Mouse (Mus musculus): ENCODE results near the gene Gm20388. TPM values are rescaled to one million over a fixed set of nuclear protein-coding genes. Genes with fewer than 3 reads are reported as not detected.

The Gm20388 gene
- polyA plus RNA-seq, 1 experiment from 2014 or later, result 1.4 TPM

GRCm38 (mm10) chr8:123492898-123493297 lies 3582.3 kb downstream of the Gm20388 start:
- 84% methylated on average over 9 of the region's 9 CpGs for WGBS (ENCODE audit: insufficient replicate concordance)
- H3K27ac ChIP-seq (ENCODE audit: low read length), result no peak overlapping the region
- H3K27me3 ChIP-seq (ENCODE audit: control insufficient read depth, insufficient read depth, low read depth, low read length), result no peaks in the 10 kb centered on the region
- H3K4me2 ChIP-seq (ENCODE audit: low read depth, low read length), result no peak overlapping the region
- H3K36me3 ChIP-seq (ENCODE audit: control insufficient read depth, insufficient read depth), result peaks cover 52% of the 10 kb centered on the region
- no peaks in the 10 kb centered on the region for H3K9me3 ChIP-seq (replicated peaks; ENCODE audit: control insufficient read depth, low read length)
- no peak overlapping the region for H3K4me3 ChIP-seq (ENCODE audit: low read depth, low read length)
- H3K4me1 ChIP-seq (ENCODE audit: control insufficient read depth, low read depth, low read length), result no peaks in the 10 kb centered on the region
- ATAC-seq (ENCODE audit: low read depth), result no peak
- no peak overlapping the region for H3K9ac ChIP-seq (ENCODE audit: low read depth, low read length)

GRCm38 (mm10) chr8:123497699-123498098 lies 3587.1 kb downstream of the Gm20388 start:
- no peak overlapping the region for H3K27ac ChIP-seq (ENCODE audit: low read length)
- H3K4me3 ChIP-seq (ENCODE audit: low read depth, low read length), result no peak overlapping the region
- H3K9me3 ChIP-seq (replicated peaks; ENCODE audit: control insufficient read depth, low read length), result no peaks in the 10 kb centered on the region
- H3K36me3 ChIP-seq (ENCODE audit: control insufficient read depth, insufficient read depth), result peaks cover 36% of the 10 kb centered on the region
- no peak overlapping the region for H3K4me2 ChIP-seq (ENCODE audit: low read depth, low read length)
- no peak overlapping the region for H3K9ac ChIP-seq (ENCODE audit: low read depth, low read length)
- ATAC-seq (ENCODE audit: low read depth), result no peak
- no peaks in the 10 kb centered on the region for H3K4me1 ChIP-seq (ENCODE audit: control insufficient read depth, low read depth, low read length)
- WGBS (ENCODE audit: insufficient replicate concordance), result 73% methylated on average over 4 of the region's 4 CpGs
- no peaks in the 10 kb centered on the region for H3K27me3 ChIP-seq (ENCODE audit: control insufficient read depth, insufficient read depth, low read depth, low read length)

DNA sequence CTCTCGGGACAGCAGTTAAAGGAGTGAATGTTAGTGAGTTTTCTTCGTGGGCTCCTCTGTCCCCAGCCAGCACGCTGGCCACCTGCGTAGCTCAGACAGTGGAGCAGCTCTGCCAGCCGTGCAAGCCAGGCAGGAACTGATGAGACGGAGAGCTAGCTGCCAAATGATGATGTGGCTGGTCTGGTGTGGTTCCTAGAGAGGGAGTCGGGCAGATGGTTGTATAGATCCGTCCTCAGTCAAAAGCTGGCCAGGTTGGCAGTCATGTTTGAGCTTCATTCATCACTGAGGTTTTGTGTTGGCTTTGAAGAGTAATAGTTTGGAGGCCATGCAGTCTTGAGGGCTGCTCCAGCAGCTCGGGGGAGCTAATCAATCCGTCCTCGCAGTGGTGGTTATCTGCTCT lies 3588.3 kb downstream of the Gm20388 start:
- Histone ChIP-seq H3K27ac (ENCODE audit: low read length) (no peak overlapping the region), H3K4me1 (ENCODE audit: control insufficient read depth, low read depth, low read length) (no peaks in the 10 kb centered on the region), H3K9me3 (replicated peaks; ENCODE audit: control insufficient read depth, low read length) (no peaks in the 10 kb centered on the region), H3K4me3 (ENCODE audit: low read depth, low read length) (no peak overlapping the region), H3K4me2 (ENCODE audit: low read depth, low read length) (no peak overlapping the region), H3K36me3 (ENCODE audit: control insufficient read depth, insufficient read depth) (peaks cover 37% of the 10 kb centered on the region), H3K27me3 (ENCODE audit: control insufficient read depth, insufficient read depth, low read depth, low read length) (no peaks in the 10 kb centered on the region), H3K9ac (ENCODE audit: low read depth, low read length) (no peak overlapping the region)
- WGBS (ENCODE audit: insufficient replicate concordance), result 70% methylated on average over 11 of the region's 11 CpGs
- ATAC-seq (ENCODE audit: low read depth), result 0 out of 2 replicates have a peak, but pooled peaks have one; percentile 27

GRCm38 (mm10) chr8:123499556-123499955 lies 3588.9 kb downstream of the Gm20388 start:
- Histone ChIP-seq H3K9ac (ENCODE audit: low read depth, low read length) (no peak overlapping the region), H3K27ac (ENCODE audit: low read length) (no peak overlapping the region), H3K4me2 (ENCODE audit: low read depth, low read length) (no peak overlapping the region), H3K4me1 (ENCODE audit: control insufficient read depth, low read depth, low read length) (no peaks in the 10 kb centered on the region), H3K36me3 (ENCODE audit: control insufficient read depth, insufficient read depth) (peaks cover 38% of the 10 kb centered on the region), H3K4me3 (ENCODE audit: low read depth, low read length) (no peak overlapping the region), H3K27me3 (ENCODE audit: control insufficient read depth, insufficient read depth, low read depth, low read length) (no peaks in the 10 kb centered on the region), H3K9me3 (replicated peaks; ENCODE audit: control insufficient read depth, low read length) (no peaks in the 10 kb centered on the region)
- no peak for ATAC-seq (ENCODE audit: low read depth)
- WGBS (ENCODE audit: insufficient replicate concordance), result 84% methylated on average over 11 of the region's 11 CpGs

- Histone ChIP-seq H3K9me3 (replicated peaks; ENCODE audit: control insufficient read depth, low read length) (no peaks in the 10 kb centered on the region), H3K4me2 (ENCODE audit: low read depth, low read length) (no peak overlapping the region), H3K27me3 (ENCODE audit: control insufficient read depth, insufficient read depth, low read depth, low read length) (no peaks in the 10 kb centered on the region), H3K27ac (ENCODE audit: low read length) (no peak overlapping the region), H3K4me1 (ENCODE audit: control insufficient read depth, low read depth, low read length) (no peaks in the 10 kb centered on the region), H3K36me3 (ENCODE audit: control insufficient read depth, insufficient read depth) (peaks cover 26% of the 10 kb centered on the region), H3K9ac (ENCODE audit: low read depth, low read length) (no peak overlapping the region), H3K4me3 (ENCODE audit: low read depth, low read length) (no peak overlapping the region)
- no peak for ATAC-seq (ENCODE audit: low read depth)
- WGBS (ENCODE audit: insufficient replicate concordance), result 76% methylated on average over 5 of the region's 5 CpGs
These were observed 3591.6 kb downstream of the Gm20388 start for GRCm38 (mm10) chr8:123502192-123502591.

- Histone ChIP-seq H3K27me3 (ENCODE audit: control insufficient read depth, insufficient read depth, low read depth, low read length) (no peaks in the 10 kb centered on the region), H3K27ac (ENCODE audit: low read length) (no peak overlapping the region), H3K4me1 (ENCODE audit: control insufficient read depth, low read depth, low read length) (no peaks in the 10 kb centered on the region), H3K4me2 (ENCODE audit: low read depth, low read length) (no peak overlapping the region), H3K9ac (ENCODE audit: low read depth, low read length) (no peak overlapping the region), H3K9me3 (replicated peaks; ENCODE audit: control insufficient read depth, low read length) (no peaks in the 10 kb centered on the region), H3K36me3 (ENCODE audit: control insufficient read depth, insufficient read depth) (peaks cover 25% of the 10 kb centered on the region), H3K4me3 (ENCODE audit: low read depth, low read length) (no peak overlapping the region)
- WGBS (ENCODE audit: insufficient replicate concordance), result 91% methylated on average over 6 of the region's 6 CpGs
- ATAC-seq (ENCODE audit: low read depth), result no peak
These were observed 3593.3 kb downstream of the Gm20388 start for GRCm38 (mm10) chr8:123503801-123504467.

- WGBS (ENCODE audit: insufficient replicate concordance), result 81% methylated on average over 9 of the region's 9 CpGs
- H3K36me3 ChIP-seq (ENCODE audit: control insufficient read depth, insufficient read depth), result peaks cover 25% of the 10 kb centered on the region
- no peaks in the 10 kb centered on the region for H3K27me3 ChIP-seq (ENCODE audit: control insufficient read depth, insufficient read depth, low read depth, low read length)
- no peak overlapping the region for H3K27ac ChIP-seq (ENCODE audit: low read length)
- no peak overlapping the region for H3K4me2 ChIP-seq (ENCODE audit: low read depth, low read length)
- H3K9me3 ChIP-seq (replicated peaks; ENCODE audit: control insufficient read depth, low read length), result no peaks in the 10 kb centered on the region
- H3K4me1 ChIP-seq (ENCODE audit: control insufficient read depth, low read depth, low read length), result no peaks in the 10 kb centered on the region
- H3K9ac ChIP-seq (ENCODE audit: low read depth, low read length), result no peak overlapping the region
- ATAC-seq (ENCODE audit: low read depth), result no peak
- no peak overlapping the region for H3K4me3 ChIP-seq (ENCODE audit: low read depth, low read length)
These were observed 3594.1 kb downstream of the Gm20388 start for GRCm38 (mm10) chr8:123504591-123505195.

DNA sequence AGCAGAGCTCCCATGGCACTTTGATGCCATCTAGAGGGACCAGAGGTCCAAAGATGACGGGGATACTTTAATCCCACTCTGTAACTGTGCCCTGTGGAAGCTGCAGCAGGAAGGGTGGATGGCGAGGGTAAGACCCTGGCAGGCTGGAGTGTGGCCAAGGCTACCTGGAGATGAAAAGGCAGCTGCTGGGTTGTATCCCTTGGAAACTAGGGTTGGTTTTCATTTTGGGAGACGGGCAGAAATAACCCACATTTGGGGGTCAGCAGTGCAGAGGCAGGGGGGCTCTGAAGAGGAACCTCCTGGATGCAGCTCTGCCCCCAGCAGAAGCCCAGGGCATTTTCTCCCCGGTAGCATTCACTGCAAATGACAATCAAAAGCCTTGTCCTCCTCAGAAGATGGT lies 3594.6 kb downstream of the Gm20388 start:
- Histone ChIP-seq H3K4me3 (ENCODE audit: low read depth, low read length) (no peak overlapping the region), H3K27me3 (ENCODE audit: control insufficient read depth, insufficient read depth, low read depth, low read length) (no peaks in the 10 kb centered on the region), H3K4me2 (ENCODE audit: low read depth, low read length) (no peak overlapping the region), H3K27ac (ENCODE audit: low read length) (no peak overlapping the region), H3K9ac (ENCODE audit: low read depth, low read length) (no peak overlapping the region), H3K9me3 (replicated peaks; ENCODE audit: control insufficient read depth, low read length) (no peaks in the 10 kb centered on the region), H3K36me3 (ENCODE audit: control insufficient read depth, insufficient read depth) (peaks cover 25% of the 10 kb centered on the region), H3K4me1 (ENCODE audit: control insufficient read depth, low read depth, low read length) (no peaks in the 10 kb centered on the region)
- 72% methylated on average over 4 of the region's 4 CpGs for WGBS (ENCODE audit: insufficient replicate concordance)
- no peak for ATAC-seq (ENCODE audit: low read depth)

- H3K9me3 ChIP-seq (replicated peaks; ENCODE audit: control insufficient read depth, low read length), result no peaks in the 10 kb centered on the region
- WGBS (ENCODE audit: insufficient replicate concordance), result 79% methylated on average over 9 of the region's 9 CpGs
These were observed 3595.1 kb downstream of the Gm20388 start for GRCm38 (mm10) chr8:123505695-123506094.

More at GRCm38 (mm10) chr8:123505695-123506094, 3595.1 kb downstream of the Gm20388 start:
- Histone ChIP-seq H3K36me3 (ENCODE audit: control insufficient read depth, insufficient read depth) (peaks cover 25% of the 10 kb centered on the region), H3K27me3 (ENCODE audit: control insufficient read depth, insufficient read depth, low read depth, low read length) (no peaks in the 10 kb centered on the region), H3K4me3 (ENCODE audit: low read depth, low read length) (no peak overlapping the region), H3K4me1 (ENCODE audit: control insufficient read depth, low read depth, low read length) (no peaks in the 10 kb centered on the region), H3K27ac (ENCODE audit: low read length) (no peak overlapping the region), H3K4me2 (ENCODE audit: low read depth, low read length) (no peak overlapping the region), H3K9ac (ENCODE audit: low read depth, low read length) (no peak overlapping the region)
- ATAC-seq (ENCODE audit: low read depth), result no peak

All from liver, embryonic 16.5 days (tissue).